Mouse (Mus musculus): ENCODE measurements at regions not wholly inside any gene's neighbourhood (a gene's known extent, or its start where the extent isn't known, plus 50 kb on each side); places are given as distances from the start of the nearest gene placed in this dataset.
"Not testable (repeated sequence)": the region's sequence is repeated elsewhere in the genome, so short reads cannot be mapped to it uniquely, and the experiment has no call there.

DNA sequence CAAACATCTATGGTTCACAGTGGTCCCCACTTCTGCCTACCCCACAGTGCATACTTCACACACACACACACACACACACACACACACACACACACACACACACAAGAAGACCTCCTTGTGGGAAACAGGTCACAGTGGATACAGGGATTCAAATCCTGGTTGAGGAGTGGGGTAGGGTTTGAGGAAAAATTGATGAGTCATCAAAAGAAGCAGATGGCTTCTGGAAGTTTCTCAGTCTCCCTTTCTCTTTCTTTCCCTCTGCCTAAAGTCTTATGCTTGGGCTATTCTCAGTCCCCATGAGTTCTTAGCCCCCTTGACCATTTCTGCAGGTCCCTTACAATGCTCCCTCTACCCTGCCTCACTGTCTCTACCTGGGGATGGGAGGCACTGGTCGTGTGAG is 56.4 kb downstream of the Rassf10 start:
- no peak for ATAC-seq (replicated peaks; ENCODE audit: low FRiP score, low TSS enrichment, poor library complexity, severe bottlenecking)

DNA sequence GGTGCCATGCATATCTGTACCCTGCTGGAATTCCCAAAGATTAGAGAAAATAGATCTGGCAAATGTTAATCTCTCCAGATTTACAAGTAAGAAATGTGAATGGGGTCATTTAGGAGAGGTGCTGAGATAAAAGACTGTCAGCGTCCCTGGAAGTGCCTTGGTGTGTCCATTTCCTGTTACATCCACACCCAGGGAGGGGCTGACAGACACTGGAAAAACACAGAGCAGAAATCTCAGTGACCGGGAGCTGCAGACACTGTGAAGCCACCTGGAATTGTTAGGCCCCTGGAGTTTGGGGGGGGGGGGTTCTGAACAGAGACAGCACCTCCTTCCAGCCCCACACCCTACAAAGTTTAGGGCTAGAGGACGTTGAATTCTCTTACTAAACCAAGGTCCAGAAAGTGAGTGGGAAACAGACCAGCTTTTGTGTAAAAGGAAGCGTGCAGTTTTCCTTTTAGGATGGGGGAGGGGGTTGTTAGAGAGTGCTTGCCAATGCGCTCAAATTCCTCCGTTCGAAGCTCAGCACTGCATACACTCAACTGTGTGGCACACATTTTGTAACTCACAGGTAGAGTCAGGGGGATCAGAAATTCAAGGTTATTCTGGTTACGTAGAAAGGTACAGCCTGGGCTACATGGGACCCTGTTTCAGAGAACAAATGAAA is 63.5 kb downstream of the Rassf10 start:
- no peak for ATAC-seq (replicated peaks; ENCODE audit: low FRiP score, low TSS enrichment, poor library complexity, severe bottlenecking)

DNA sequence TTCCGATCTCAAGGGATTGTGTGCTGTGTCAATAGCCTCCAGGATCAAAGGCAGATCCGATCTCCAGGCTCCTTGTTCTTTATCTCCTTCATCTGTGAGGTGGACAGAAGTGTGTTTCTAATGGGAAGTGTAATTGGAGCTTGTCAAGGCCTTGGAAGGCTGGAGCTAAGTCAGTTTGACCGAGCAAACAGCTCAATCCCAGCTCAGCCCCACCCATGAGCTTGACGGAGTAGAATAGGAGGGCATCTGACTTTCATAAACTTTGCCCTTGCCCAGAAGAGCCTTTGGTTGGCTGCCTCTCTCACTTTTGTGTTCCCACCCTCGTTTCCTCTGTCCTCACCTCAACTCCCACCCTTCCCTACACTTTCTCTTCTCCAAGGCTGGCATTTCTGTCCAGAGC is 67.7 kb downstream of the Rassf10 start:
- ATAC-seq (replicated peaks; ENCODE audit: low FRiP score, low TSS enrichment, poor library complexity, severe bottlenecking), result no peak

DNA sequence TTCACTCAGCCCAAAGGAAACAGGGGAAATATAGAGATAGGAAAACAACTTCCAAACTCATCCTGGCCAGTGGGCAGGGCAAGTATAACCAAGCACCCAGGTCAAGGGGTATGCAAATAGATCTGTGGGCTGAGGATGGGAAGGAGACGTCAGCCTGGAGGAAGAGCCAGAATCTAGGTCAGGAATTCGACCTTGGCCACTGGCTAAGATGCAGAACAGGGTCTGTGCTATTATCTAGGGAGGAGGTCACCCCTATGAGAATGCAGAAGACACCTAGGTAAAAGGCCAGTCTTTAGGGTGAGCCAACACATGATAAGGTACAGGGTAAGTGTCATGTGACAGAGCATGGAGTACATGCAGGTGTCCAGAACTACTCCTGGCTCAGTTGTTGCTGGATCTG is 68.8 kb downstream of the Rassf10 start:
- ATAC-seq (replicated peaks; ENCODE audit: low FRiP score, low TSS enrichment, poor library complexity, severe bottlenecking), result no peak

DNA sequence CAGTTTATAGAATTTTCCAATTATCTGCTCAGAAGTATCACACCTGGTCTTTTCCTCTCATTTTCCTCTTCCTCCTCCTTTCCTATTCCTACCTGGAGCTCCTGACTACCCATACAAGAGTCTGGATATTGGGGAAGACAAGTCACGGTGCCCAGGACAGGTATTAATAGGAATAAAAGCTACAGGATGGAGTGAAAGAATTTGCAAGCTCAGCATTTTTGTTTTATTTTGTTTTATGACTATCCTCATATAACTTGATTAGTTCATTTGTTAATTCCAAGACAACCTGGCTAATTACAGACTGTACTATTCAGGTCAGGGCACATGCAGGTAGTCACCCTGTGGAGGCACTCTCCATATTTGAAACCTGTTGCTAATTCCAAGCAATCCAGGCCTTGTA is 72.0 kb downstream of the Rassf10 start:
- no peak for ATAC-seq (replicated peaks; ENCODE audit: low FRiP score, low TSS enrichment, poor library complexity, severe bottlenecking)

DNA sequence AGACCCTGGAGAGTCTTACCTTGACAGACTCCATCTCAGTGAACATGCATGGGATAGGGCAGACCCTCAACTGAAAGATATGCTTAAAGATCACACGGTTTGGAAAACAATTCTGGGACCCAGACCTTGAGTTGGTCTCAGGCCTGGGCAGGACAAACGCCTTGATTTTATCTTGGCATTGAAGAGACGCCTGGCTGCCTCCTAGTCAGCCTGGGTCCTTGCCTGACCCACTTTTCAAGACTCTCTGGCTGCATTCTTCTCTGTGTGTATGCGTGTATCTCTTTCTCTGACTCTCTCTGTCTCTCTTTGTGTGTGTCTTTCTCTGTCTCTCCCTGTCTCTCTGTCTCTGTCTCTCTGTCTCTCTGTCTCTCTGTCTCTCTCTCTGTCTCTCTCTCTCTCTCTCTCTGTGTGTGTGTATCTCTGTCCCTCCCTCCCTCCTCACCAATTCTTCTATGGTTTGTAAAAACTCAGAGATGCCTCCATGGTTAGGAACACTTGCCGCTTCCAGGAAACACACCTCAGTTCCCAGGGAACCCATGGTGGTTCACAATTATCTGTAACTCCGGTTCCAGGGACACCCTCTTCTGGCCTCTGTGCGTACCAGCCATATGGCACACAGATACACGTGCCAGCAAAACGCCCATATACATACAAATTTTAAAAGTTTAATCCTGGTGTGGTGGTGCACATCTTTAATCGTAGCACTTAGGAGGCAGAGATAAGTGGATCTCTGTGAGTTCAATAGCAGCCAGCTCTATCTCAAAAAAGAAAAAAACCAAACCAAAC is 72.7 kb downstream of the Rassf10 start:
- ATAC-seq (replicated peaks; ENCODE audit: low FRiP score, low TSS enrichment, poor library complexity, severe bottlenecking), result no peak

DNA sequence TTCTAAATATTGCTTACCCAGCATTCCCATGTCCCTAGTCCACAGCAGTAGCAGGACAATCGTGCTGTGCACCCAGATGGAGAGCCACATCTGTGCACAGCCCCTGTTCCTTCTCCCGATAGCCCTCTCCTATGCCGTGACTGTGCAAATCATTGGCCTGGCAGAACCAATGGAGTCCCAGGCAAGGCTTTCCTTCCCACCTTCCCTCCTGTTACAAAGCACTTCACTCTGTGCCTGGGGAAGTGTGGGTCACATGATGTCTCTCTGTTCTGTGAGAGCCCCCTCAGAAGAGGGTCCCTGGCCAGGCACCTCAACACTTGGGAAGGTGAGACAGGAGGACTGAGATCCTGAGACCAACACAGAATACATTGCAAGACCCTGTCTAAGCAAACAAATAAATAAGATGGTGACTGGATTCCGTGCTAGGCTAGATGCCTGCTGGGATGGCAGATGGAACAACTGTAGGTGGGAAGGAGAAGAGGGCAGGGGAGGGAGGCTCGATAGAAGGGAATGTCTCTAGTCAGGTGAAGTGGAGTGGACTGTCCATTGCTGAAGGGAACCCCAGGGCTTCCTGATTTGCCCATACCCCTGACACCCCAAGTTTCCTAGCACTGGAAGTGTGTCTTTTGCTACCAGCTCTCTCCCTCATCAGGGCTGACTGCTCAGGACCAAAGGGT is 73.5 kb downstream of the Rassf10 start:
- no peak for ATAC-seq (replicated peaks; ENCODE audit: low FRiP score, low TSS enrichment, poor library complexity, severe bottlenecking)

DNA sequence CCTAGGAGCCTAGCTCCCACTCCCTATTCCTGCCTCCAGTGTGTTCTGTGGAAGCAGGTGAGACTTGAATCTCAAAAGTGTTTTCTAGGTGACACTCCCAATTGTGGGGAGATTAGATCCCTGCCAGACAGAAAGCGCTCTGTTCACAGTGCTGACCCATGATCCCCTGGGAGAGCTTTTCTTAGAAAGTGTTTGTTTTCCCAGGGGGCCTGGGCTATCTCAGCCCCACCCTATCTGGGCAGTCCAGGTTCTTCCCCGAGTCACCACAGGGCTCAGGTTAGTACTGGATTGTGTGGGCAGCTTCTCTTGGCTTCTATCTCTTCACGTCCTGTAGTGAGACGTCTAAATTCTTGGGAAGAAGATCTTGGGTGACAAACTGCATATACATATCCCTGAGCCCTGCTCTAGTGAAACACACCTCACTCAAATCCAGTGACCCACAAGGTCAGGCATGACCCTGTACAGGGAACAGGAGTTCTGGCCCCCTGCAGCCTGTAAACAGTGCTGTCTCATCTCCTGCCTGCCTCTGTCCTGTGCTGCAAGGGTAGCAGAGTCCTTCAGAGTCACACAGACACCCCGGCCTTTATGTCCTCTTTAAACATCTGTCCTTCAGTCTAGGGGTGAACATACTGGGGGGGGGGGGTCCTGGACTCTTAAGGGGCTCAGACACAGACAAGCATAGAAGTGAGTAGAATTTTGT is 76.4 kb downstream of the Rassf10 start:
- no peak for ATAC-seq (replicated peaks; ENCODE audit: low FRiP score, low TSS enrichment, poor library complexity, severe bottlenecking)

DNA sequence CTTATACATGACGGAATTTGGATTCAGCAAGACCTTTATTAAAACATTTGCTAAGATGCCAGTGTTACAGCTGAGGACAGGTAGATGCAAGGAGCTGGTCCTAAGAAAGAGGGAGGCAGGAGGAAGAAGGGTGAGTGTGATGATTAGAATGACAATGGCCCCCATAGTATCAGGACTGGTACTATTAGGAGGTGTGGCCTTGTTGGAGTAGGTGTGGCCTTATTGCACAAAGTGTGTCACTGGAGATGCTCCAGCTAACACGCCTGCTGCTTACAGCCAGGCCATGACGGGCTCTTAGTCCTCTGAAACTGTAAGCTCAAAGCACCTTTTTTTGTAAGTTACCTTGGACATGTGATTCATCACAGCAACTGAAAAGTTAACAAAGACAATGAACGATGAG is 82.0 kb downstream of the Rassf10 start:
- ATAC-seq (replicated peaks; ENCODE audit: low FRiP score, low TSS enrichment, poor library complexity, severe bottlenecking), result no peak

DNA sequence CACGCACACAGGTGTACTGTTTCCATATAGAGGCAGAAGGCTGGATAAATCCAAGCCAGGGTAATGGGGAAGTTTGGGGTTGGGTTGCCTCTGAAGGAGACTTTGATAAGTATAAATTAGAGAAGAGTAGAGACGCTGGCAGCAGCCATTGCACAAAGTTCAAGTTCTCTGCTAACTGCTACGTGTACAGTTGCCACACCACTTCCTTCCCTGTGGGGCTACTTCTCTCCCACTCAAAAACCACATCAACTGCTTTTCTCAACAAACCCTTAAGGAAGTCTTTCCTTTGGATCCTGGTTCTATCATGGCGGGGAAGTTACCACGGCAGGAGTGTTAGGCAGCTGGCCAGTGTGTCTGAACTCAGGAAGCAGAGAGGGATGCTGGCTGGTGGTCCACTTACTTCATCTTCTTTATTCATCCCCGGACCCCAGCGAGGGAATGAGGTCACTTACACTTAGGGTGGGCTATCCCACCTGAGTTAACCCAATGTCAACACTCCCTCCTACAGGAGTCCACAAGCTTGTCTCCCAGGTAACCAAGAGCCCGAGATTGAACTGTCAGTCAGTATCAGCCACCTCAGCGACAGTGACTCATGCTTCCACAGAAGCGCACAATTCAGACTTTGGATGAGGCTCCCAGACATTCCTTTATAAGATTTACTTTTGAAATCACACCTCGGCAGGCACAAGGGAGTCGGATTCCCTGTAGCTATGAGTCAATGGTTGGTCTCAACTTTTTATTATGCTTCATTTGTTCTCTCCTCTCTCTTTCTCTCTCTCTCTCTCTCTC is 84.3 kb downstream of the Rassf10 start:
- ATAC-seq (replicated peaks; ENCODE audit: low FRiP score, low TSS enrichment, poor library complexity, severe bottlenecking), result no peak

DNA sequence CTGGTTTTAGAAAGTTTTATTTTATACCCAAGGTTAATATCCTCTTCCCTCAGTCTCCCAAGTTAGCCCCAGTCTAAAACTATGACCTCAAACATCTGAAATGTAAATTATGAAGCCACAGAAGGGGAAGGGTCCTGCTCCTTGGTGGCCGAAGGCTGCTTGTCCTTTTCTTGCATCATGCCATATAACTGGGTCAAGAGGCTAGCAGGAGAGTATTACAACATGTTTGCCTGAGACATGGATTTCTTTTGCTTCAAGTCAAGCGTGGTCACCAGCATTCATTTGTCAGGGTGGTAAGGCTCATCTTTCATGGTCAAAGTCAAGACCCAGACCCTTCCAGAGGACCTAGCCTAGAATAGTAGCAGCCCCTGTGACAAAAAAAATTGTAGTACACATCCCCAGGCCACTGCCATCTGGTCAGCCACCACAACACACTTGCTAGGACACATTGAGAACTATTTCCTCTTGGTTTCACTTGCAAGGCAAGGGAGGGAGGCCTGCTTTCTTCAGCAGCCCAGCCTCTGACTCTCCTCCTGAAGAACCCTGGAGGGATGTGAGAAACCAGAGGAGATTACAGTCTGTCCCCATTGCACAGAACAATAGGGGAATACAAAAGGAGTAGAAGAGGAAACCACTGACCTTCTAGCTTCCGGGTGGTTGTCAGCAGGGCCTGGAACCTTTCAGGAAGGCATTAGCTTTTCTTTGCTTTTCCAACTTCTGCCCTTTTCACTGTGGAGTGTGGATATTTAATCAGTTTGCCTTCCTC is 85.3 kb downstream of the Rassf10 start:
- ATAC-seq (replicated peaks; ENCODE audit: low FRiP score, low TSS enrichment, poor library complexity, severe bottlenecking), result no peak

DNA sequence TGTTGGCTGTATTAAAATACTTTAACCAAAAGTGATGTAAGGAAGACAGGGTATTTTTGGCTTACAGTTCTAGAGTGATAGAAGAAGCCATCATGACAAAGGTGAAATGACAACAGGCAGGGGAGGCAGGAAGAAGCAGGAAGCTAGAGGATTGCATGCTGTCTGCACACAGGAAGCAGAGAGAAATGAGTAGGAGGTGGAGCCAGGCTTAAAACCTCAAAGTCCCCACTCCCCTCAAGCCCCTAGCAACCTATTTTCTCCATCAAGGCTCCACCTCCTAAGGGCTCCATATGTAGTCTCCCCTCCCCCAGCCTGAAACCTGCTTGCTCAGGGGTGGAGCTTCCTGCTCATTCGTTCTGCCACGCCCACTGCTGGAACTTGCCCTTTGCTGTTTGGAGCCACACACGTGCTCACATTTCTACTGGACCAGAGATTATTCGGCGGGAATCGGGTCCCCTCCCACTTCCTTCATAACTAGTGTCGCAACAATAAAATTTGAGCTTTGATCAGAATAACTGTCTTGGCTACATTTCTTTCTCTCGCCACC is 91.9 kb downstream of the Rassf10 start:
- ATAC-seq (replicated peaks; ENCODE audit: low FRiP score, low TSS enrichment, poor library complexity, severe bottlenecking), result not testable (repeated sequence)

DNA sequence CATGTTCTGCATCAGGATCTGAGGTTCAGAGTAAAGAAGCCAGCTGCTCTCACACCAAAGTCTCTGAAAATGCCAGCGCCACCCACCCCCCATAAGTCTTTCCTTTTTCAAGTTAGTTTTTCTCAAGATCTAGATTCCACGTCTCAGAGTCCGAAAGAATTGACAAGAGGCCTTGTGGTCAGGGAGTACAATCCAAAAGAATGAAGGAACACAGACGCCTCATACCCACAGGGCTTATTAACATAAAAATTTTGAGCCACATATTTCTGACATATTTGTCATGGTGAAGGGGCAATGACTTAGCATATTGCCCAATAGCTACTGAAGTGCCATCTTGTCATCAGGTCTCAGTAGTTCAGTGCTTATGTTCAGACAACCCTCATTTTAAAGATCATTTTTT is 92.6 kb downstream of the Rassf10 start:
- ATAC-seq (replicated peaks; ENCODE audit: low FRiP score, low TSS enrichment, poor library complexity, severe bottlenecking), result no peak

DNA sequence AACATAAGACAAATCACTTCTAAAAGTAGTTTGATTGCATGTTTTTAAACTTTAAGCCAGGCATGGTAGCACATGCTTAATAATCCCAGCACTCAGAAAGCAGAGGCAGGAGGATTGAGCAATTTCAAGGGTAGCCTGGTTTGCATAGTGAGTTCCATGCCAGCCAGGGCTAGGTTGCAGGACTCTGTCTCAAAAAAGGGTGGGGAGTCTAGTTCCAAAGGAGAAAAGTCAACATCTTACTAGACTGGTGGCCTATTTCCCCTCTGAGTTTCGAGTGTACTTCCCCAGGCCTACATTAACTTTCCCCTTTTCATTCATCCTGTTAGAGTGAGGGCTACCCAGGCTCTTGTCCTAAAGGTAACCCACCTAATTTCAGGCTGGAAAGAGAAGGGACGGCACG is 93.8 kb downstream of the Rassf10 start:
- no peak for ATAC-seq (replicated peaks; ENCODE audit: low FRiP score, low TSS enrichment, poor library complexity, severe bottlenecking)

DNA sequence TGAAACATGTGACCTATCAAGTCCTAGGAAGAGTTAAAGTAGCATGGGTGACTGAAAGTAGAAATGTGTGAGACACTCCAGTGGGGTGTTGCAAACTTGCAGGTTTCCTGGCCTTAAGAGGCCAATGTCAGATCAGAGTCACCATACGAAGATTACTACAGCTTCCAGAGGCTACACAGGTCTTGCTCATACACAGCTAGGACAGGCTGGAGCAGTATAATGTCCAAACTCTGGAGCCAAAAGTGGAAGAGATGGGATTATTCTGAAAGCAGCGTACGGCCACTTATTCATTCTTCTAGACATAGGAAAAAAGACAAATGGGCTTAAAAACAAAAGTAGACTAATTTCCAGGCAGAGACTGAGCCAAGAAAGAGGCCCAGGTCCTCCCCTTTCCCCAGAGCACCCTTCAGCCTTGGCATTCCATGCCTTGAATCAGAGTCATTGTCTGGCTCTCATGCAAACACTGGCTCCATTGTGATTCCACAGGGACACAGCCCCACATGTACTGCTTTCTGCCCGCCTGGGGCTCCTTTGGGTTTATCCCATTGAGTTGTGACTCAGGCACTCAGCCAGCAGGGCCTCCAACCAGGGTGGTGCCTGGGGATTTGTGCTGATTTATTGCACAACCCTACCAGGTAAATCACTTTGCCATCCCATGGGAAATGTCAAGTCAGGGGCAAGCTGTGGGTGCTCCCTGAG is 94.5 kb downstream of the Rassf10 start:
- ATAC-seq (replicated peaks; ENCODE audit: low FRiP score, low TSS enrichment, poor library complexity, severe bottlenecking), result no peak

DNA sequence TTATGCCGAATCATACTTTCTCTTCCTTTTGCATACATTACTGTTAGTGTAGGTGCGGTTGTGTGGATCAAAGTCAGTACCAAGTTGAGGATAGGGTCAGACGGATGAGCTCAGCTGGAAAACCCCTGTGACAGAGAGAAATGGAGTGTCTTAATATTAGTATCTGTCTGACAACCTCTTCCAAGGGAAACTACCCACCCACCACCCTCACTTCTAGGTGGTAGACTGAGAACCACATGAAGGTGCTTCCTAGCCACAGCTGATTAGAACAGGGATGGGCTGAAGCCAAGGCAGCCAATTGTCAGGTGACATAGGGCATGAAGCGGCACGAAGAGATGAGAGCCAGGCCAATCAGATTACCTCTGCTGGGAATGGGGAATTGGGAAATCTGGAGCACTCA is 95.7 kb downstream of the Rassf10 start:
- no peak for ATAC-seq (replicated peaks; ENCODE audit: low FRiP score, low TSS enrichment, poor library complexity, severe bottlenecking)

DNA sequence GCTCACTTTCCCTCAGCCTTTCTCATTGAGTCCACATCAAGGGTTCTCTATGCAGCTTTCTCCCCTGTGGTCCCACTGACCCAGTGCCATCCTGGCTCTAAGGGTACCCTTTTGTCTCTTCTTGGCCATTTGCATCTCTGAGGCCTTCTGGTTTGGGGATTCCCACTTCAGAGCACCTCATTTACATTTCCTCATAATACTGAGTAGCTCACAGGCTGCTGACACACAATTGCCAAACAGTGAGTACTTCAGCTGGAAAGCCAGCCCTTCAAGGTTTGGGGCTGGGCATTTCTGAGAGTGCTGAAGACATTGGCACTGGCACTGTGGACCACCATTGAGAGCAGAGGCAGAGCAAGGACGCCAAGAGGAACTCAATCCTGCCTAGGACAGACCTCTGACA is 99.2 kb downstream of the Rassf10 start:
- no peak for ATAC-seq (replicated peaks; ENCODE audit: low FRiP score, low TSS enrichment, poor library complexity, severe bottlenecking)

DNA sequence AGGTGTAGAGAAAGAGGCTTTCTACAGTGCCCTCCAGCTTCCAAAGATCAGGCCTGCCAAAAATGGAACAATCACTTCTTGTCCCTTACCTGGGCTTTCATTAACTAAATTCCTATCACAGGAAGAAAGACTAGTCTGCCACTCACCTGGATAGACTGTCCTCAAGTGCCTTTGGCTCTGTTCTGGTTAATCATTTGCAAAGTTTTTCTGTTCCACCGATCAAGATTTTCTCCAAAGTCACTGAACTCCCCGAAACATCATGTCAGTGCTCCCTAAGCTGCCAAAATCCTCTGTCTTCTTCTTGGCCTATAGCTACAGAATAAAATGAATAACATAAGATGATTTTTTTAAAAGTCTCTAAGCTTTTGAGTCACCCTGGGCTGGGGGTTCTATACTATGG is 102.7 kb downstream of the Rassf10 start:
- no peak for ATAC-seq (replicated peaks; ENCODE audit: low FRiP score, low TSS enrichment, poor library complexity, severe bottlenecking)
